Mouse (Mus musculus): ENCODE results near the gene Dab2ip.

DNA sequence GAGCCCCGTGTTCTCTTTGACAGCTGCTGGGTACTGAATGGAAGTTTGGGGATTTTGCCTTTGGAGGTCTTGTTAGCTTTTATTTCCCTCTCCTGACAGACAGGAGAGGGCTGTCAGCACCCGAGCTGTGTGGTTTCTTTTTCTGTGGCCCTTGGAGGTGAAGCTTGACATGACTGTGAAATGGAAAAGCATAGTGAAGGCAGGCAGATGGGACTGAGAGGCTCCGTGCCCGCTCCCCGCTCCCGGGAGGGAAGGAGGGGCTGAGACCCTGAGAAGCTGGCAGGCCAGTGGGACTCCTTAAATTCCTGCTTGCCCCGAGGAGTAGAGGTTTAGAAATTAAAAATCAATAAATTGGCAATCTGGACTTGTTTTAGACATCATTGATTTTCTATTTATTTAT is 70.0 kb downstream of the Dab2ip start:
- TF ChIP-seq NRF1 (IDR thresholded peaks at IDR 0.05; ENCODE audit: low read depth, low read length) (no peak), IRF4 (IDR thresholded peaks at IDR 0.05; ENCODE audit: low read depth, low read length) (no peak), POLR2A (IDR thresholded peaks at IDR 0.05; ENCODE audit: low read depth, low read length) (no peak), CTCF (conservative IDR thresholded peaks at IDR 0.05 in 1 of 2, IDR thresholded peaks at IDR 0.05 in 1 of 2; ENCODE audit: low read depth in 2 of 2, low read length in 2 of 2) (no peak), MAZ (IDR thresholded peaks at IDR 0.05; ENCODE audit: low read depth, low read length) (no peak)
